In genomic region chr9:58045646-58046045, GRCm38 (mm10) we compare ENCODE assay signal across 16 mouse cellular contexts. TPM values are rescaled to one million over a fixed set of nuclear protein-coding genes. Genes with fewer than 3 reads are reported as not detected.
DNase-seq lines count a peak whose midpoint lies in the region; ATAC-seq lines count a peak whose summit lies in the region.
"Had no signal": no experiment of that assay in that cellular context is flagged by ENCODE, and none has a peak within 500 bp of the region (broad histone marks: within the 10 kb centered on the region; RNA-seq: fewer than 3 reads in every experiment).

No protein-coding gene starts in this region.

- WGBS in embryonic facial prominence, embryonic 12.5 days = 29% methylated on average over 4 of the region's 4 CpGs
- 16% methylated on average over 4 of the region's 4 CpGs for WGBS in hindbrain, embryonic 12.5 days
- WGBS in midbrain, embryonic 16.5 days = 15% methylated on average over 4 of the region's 4 CpGs

- H3K4me1 ChIP-seq in embryonic facial prominence, embryonic 12.5 days = peaks cover 56% of the 10 kb centered on the region
- H3K4me1 ChIP-seq in hindbrain, embryonic 12.5 days = peaks cover 89% of the 10 kb centered on the region
- H3K4me1 ChIP-seq in midbrain, embryonic 16.5 days (ENCODE audit: control insufficient read depth, insufficient read depth, low read length) = peaks cover 65% of the 10 kb centered on the region
- H3K4me1 ChIP-seq: embryonic facial prominence, embryonic 15.5 days had no signal

- H3K9me3 ChIP-seq in embryonic facial prominence, embryonic 12.5 days = no peaks in the 10 kb centered on the region
- H3K9me3 ChIP-seq in hindbrain, embryonic 12.5 days (replicated peaks) = no peaks in the 10 kb centered on the region
- no peaks in the 10 kb centered on the region for H3K9me3 ChIP-seq in midbrain, embryonic 16.5 days (replicated peaks; ENCODE audit: control insufficient read depth, low read length, poor library complexity, severe bottlenecking)
- H3K9me3 ChIP-seq: embryonic facial prominence, embryonic 15.5 days; heart, embryonic 10.5 days; limb, embryonic 10.5 days had no signal

- no peak overlapping the region for H3K9ac ChIP-seq in embryonic facial prominence, embryonic 12.5 days
- no peak overlapping the region for H3K9ac ChIP-seq in hindbrain, embryonic 12.5 days
- no peak overlapping the region for H3K9ac ChIP-seq in midbrain, embryonic 16.5 days (ENCODE audit: low read depth, low read length)
- H3K9ac ChIP-seq: embryonic facial prominence, embryonic 15.5 days had no signal

- intact Hi-C loops in left cerebral cortex, postnatal 4 days (cut with DNase I) = no loop called here

- peak; percentile 44 for DNase-seq in embryo, embryonic 11 days
- DNase-seq in embryo, embryonic 10.5 days (ENCODE audit: low spot score) = no peak
- no peak for DNase-seq in cerebellum, adult 11 months
- no peak for DNase-seq in layer of hippocampus, adult 18-20 months (ENCODE audit: low spot score in 2 of 2)
- no peak for DNase-seq in left cerebral cortex, postnatal 4 days
- DNase-seq: cerebellum, postnatal 10 days; heart, postnatal 4 days; kidney, adult 8-10 months; lung, postnatal 36 days had no signal

- H3K4me3 ChIP-seq in embryonic facial prominence, embryonic 12.5 days = no peak overlapping the region
- H3K4me3 ChIP-seq in hindbrain, embryonic 12.5 days = no peak overlapping the region
- H3K4me3 ChIP-seq in midbrain, embryonic 16.5 days (ENCODE audit: low read depth, low read length) = no peak overlapping the region
- H3K4me3 ChIP-seq: embryonic facial prominence, embryonic 15.5 days; heart, embryonic 10.5 days; limb, embryonic 10.5 days had no signal

- H3K36me3 ChIP-seq in embryonic facial prominence, embryonic 12.5 days = no peaks in the 10 kb centered on the region
- no peaks in the 10 kb centered on the region for H3K36me3 ChIP-seq in hindbrain, embryonic 12.5 days
- H3K36me3 ChIP-seq in midbrain, embryonic 16.5 days (ENCODE audit: control insufficient read depth, insufficient read depth, low read length) = no peaks in the 10 kb centered on the region
- H3K36me3 ChIP-seq: embryonic facial prominence, embryonic 15.5 days; heart, embryonic 10.5 days; limb, embryonic 10.5 days had no signal

- H3K27ac ChIP-seq in embryonic facial prominence, embryonic 12.5 days = 0 out of 2 replicates have a peak overlapping the region, but pooled peaks have one; percentile 3
- peak overlapping the region; percentile 62; the same call in 1 of the 2 replicates for H3K27ac ChIP-seq in hindbrain, embryonic 12.5 days
- peak overlapping the region; percentile 65 for H3K27ac ChIP-seq in midbrain, embryonic 16.5 days (ENCODE audit: low read length)
- H3K27ac ChIP-seq: embryonic facial prominence, embryonic 15.5 days; heart, embryonic 10.5 days had no signal

- ATAC-seq in embryonic facial prominence, embryonic 12.5 days (ENCODE audit: insufficient number of reproducible peaks, insufficient read depth, low FRiP score, low TSS enrichment) = no peak
- no peak for ATAC-seq in hindbrain, embryonic 12.5 days (ENCODE audit: low FRiP score)
- no peak for ATAC-seq in midbrain, embryonic 16.5 days

- no peak overlapping the region for H3K4me2 ChIP-seq in embryonic facial prominence, embryonic 12.5 days (replicated peaks)
- H3K4me2 ChIP-seq in hindbrain, embryonic 12.5 days (replicated peaks) = no peak overlapping the region
- H3K4me2 ChIP-seq in midbrain, embryonic 16.5 days (ENCODE audit: low read length) = no peak overlapping the region
- H3K4me2 ChIP-seq: embryonic facial prominence, embryonic 15.5 days had no signal

- H3K27me3 ChIP-seq in embryonic facial prominence, embryonic 12.5 days = 0 out of 2 replicates have a peak, but pooled peaks cover 3% of the 10 kb centered on the region
- peaks cover 15% of the 10 kb centered on the region for H3K27me3 ChIP-seq in hindbrain, embryonic 12.5 days
- H3K27me3 ChIP-seq in midbrain, embryonic 16.5 days (ENCODE audit: control insufficient read depth, insufficient read depth, low read depth, low read length) = no peaks in the 10 kb centered on the region

RNA-seq across cellular contexts. Expression of gene Stra6, which starts 17.9 kb away (rescaled TPM):
- 30.1 and 38.1 TPM in 2 replicates for polyA plus RNA-seq in embryonic facial prominence, embryonic 12.5 days (2016; fragmentation: Nextera tagmentation; extraction: Ambion mirVana)
- polyA plus RNA-seq in hindbrain, embryonic 12.5 days (2016; fragmentation: Nextera tagmentation; extraction: Ambion mirVana) = 14.8 and 17.6 TPM in 2 replicates
- polyA plus RNA-seq in midbrain, embryonic 16.5 days (2015; fragmentation: Nextera tagmentation; extraction: Ambion mirVana) = 8.1 and 9.7 TPM in 2 replicates
- total RNA-seq in layer of hippocampus, adult 18-20 months (2021) = 10 to 100 TPM; 18.2 to 18.4 TPM
- 10 to 100 TPM; 10.1 to 12.5 TPM for total RNA-seq in left cerebral cortex, postnatal 4 days (2021)
- polyA plus RNA-seq: liver, embryonic 16.5 days had no signal

RNA-seq across cellular contexts. Expression of gene Cyp11a1, which starts 39.4 kb away (rescaled TPM):
- 0.13 TPM in 1 of 2 replicates, not detected in the other for polyA plus RNA-seq in embryonic facial prominence, embryonic 12.5 days (2016; fragmentation: Nextera tagmentation; extraction: Ambion mirVana)
- 0.17 and 0.38 TPM in 2 replicates for polyA plus RNA-seq in hindbrain, embryonic 12.5 days (2016; fragmentation: Nextera tagmentation; extraction: Ambion mirVana)
- 0.76 and 1.6 TPM in 2 replicates for polyA plus RNA-seq in midbrain, embryonic 16.5 days (2015; fragmentation: Nextera tagmentation; extraction: Ambion mirVana)
- 1 to 10 TPM in 1 of 2 experiments, under 1 TPM in 1; 0.94 to 1.7 TPM for total RNA-seq in layer of hippocampus, adult 18-20 months (2021)
- total RNA-seq in left cerebral cortex, postnatal 4 days (2021) = 1 to 10 TPM; 1.7 to 2.0 TPM

Comparison
In these comparisons a context has a peak if more than half of its experiments do, and no peak if none do; other contexts are left out.
1. H3K27ac ChIP-seq: peak in every context shown above with its lines; median percentile 65 in midbrain, embryonic 16.5 days; 62 in hindbrain, embryonic 12.5 days; 3 in embryonic facial prominence, embryonic 12.5 days.